Mouse (Mus musculus) T-helper 17 cell (primary cell): ENCODE measurements around the gene Mia3.
"Not testable (repeated sequence)": the region's sequence is repeated elsewhere in the genome, so short reads cannot be mapped to it uniquely, and the experiment has no call there.

Source experiments
- in situ Hi-C, 2 experiments: fragments of 300-600 bp; cut with MboI, MseI; formaldehyde crosslinking; loops; 1 replicate in 1 of 2; 2 replicates in 1 of 2; pipeline ENCODE4 v1.15.1; 2025; ENCODE audit warnings: high pct_unique_total_duplicates in 2 of 2

Mia3 gene

GRCm38 (mm10) chr1:183344886-183345816, 24.2 kb downstream of the Mia3 start:
- in situ Hi-C loops, result no loop called here

GRCm38 (mm10) chr1:183342902-183343301, 26.5 kb downstream of the Mia3 start:
- in situ Hi-C loops, result not testable (repeated sequence)

GRCm38 (mm10) chr1:183327171-183327570, 42.2 kb downstream of the Mia3 start:
- in situ Hi-C loops, result no loop called here

GRCm38 (mm10) chr1:183324433-183324832, 44.9 kb downstream of the Mia3 start:
- in situ Hi-C loops, result loop anchor here in 1 of 2 experiments (5.0 kb wide), 1 partner anchor 52 kb away; no protein-coding TSS in a partner anchor

- in situ Hi-C loops, result loop anchor here in 1 of 2 experiments (5.0 kb wide), 1 partner anchor 52 kb away; no protein-coding TSS in a partner anchor
Observed at GRCm38 (mm10) chr1:183323923-183324322, 45.4 kb downstream of the Mia3 start.

GRCm38 (mm10) chr1:183322496-183322895, 46.9 kb downstream of the Mia3 start:
- in situ Hi-C loops, result loop anchor here in 1 of 2 experiments (5.0 kb wide), 1 partner anchor 50 kb away; no protein-coding TSS in a partner anchor

GRCm38 (mm10) chr1:183320708-183321107, 48.6 kb downstream of the Mia3 start:
- in situ Hi-C loops, result loop anchor here in 1 of 2 experiments (5.0 kb wide), 1 partner anchor 48 kb away; no protein-coding TSS in a partner anchor

GRCm38 (mm10) chr1:183315783-183316182, 53.6 kb downstream of the Mia3 start:
- in situ Hi-C loops, result no loop called here

GRCm38 (mm10) chr1:183312076-183312475, 57.3 kb downstream of the Mia3 start:
- in situ Hi-C loops, result no loop called here

GRCm38 (mm10) chr1:183309601-183310000, 59.8 kb downstream of the Mia3 start:
- in situ Hi-C loops, result loop anchor here in 1 of 2 experiments (10.0 kb wide), 1 partner anchor 1175 kb away; no protein-coding TSS in a partner anchor

- in situ Hi-C loops, result loop anchor here in 1 of 2 experiments (10.0 kb wide), 1 partner anchor 1174 kb away; no protein-coding TSS in a partner anchor
Observed at GRCm38 (mm10) chr1:183308476-183308875, 60.9 kb downstream of the Mia3 start.

GRCm38 (mm10) chr1:183307555-183307954, 61.8 kb downstream of the Mia3 start:
- in situ Hi-C loops, result loop anchor here in 1 of 2 experiments (10.0 kb wide), 1 partner anchor 1173 kb away; no protein-coding TSS in a partner anchor

GRCm38 (mm10) chr1:183299161-183299560, 70.2 kb downstream of the Mia3 start:
- in situ Hi-C loops, result loop anchor here (5.0 kb wide), 1 partner anchor 1367 kb away; no protein-coding TSS in a partner anchor

GRCm38 (mm10) chr1:183297886-183298489, 71.4 kb downstream of the Mia3 start:
- in situ Hi-C loops, result loop anchor here (5.0 kb wide), 1 partner anchor 1366 kb away; no protein-coding TSS in a partner anchor

GRCm38 (mm10) chr1:183297473-183297885, 71.9 kb downstream of the Mia3 start:
- in situ Hi-C loops, result loop anchor here (5.0 kb wide), 1 partner anchor 1365 kb away; no protein-coding TSS in a partner anchor

- in situ Hi-C loops, result loop anchor here (5.0 kb wide), 1 partner anchor 1365 kb away; no protein-coding TSS in a partner anchor
Observed at GRCm38 (mm10) chr1:183296877-183297383, 72.4 kb downstream of the Mia3 start, which contains the start of gene Brox. Gene Brox (minus strand): TSS chr1:183297269.

- in situ Hi-C loops, result loop anchor here (5.0 kb wide), 1 partner anchor 1364 kb away; no protein-coding TSS in a partner anchor
Observed at GRCm38 (mm10) chr1:183296465-183296864, 72.9 kb downstream of the Mia3 start, which contains the start of gene Aida. Gene Aida (plus strand): TSS chr1:183296590.

- in situ Hi-C loops, result loop anchor here in 1 of 2 experiments (10.0 kb wide), 1 partner anchor 905 kb away; no protein-coding TSS in a partner anchor
Observed at GRCm38 (mm10) chr1:183289576-183289975, 79.8 kb downstream of the Mia3 start.

GRCm38 (mm10) chr1:183288351-183288750, 81.0 kb downstream of the Mia3 start:
- in situ Hi-C loops, result loop anchor here in 1 of 2 experiments (10.0 kb wide), 1 partner anchor 904 kb away; no protein-coding TSS in a partner anchor
